Mouse (Mus musculus): ENCODE results near the gene Frzb. TPM values are rescaled to one million over a fixed set of nuclear protein-coding genes. Genes with fewer than 3 reads are reported as not detected.

The Frzb gene
- total RNA-seq, 2 experiments from 2014 or later = 28.3 to 29.8 TPM

DNA sequence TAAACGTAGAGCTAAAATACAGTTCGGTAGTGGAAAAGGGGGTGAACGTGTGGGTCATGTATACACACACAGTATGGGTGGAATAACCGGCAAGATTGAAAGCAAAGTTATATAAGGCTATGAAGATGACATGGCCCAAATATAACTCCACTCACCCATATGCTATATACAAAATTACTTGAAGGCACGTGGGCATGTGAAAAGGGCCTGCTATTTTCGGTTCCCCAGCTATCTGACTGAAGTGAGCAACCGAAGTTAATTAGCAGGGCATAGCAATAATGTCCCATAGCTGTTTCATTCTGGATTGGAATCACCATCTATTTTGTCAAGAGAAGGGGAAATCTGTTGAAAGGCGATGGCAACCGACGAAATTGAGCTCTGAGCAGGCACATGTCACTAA lies 1.9 kb downstream of the Frzb start:
- TF ChIP-seq CTCF (IDR thresholded peaks at IDR 0.05) = no peak
- H3K4me3 ChIP-seq = peak overlapping the region; percentile 52
- intact Hi-C loops (cut with DNase I) = no loop called here
- no peak for DNase-seq (ENCODE audit: extremely low spot score in 1 of 2, low spot score in 2 of 2)
- no peak overlapping the region for H3K27ac ChIP-seq

- H3K27ac ChIP-seq = no peak overlapping the region
- no peak for TF ChIP-seq CTCF (IDR thresholded peaks at IDR 0.05)
- no peak overlapping the region for H3K4me3 ChIP-seq
- no peak for DNase-seq (ENCODE audit: extremely low spot score in 1 of 2, low spot score in 2 of 2)
- intact Hi-C loops (cut with DNase I) = no loop called here
Observed at GRCm38 (mm10) chr2:80444418-80445365, 2.7 kb downstream of the Frzb start.

GRCm38 (mm10) chr2:80443962-80444361 lies 3.5 kb downstream of the Frzb start:
- peak; percentile 33 for TF ChIP-seq CTCF (IDR thresholded peaks at IDR 0.05)
- DNase-seq (ENCODE audit: extremely low spot score in 1 of 2, low spot score in 2 of 2) = no peak
- H3K4me3 ChIP-seq = no peak overlapping the region
- no peak overlapping the region for H3K27ac ChIP-seq
- intact Hi-C loops (cut with DNase I) = no loop called here

DNA sequence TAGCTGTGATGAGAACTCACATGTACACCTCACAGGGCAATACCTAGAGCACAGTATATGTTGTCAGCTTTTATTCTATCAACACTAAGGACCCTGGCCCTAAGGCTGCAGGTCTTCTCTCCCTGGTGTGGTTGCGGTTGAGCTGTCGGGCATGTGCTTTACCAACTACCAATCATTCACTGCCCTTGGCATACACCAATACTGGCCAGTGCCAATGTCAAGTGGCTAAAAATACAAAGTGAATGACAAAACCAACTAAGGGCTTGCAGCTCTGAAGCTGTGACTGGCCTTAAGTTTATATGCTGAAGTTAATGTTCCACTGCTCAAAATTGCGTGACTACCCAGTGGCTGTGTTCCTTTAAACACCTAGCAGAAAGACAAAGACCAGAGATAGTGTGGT lies 6.0 kb downstream of the Frzb start:
- DNase-seq (ENCODE audit: extremely low spot score in 1 of 2, low spot score in 2 of 2) = no peak
- no peak overlapping the region for H3K4me3 ChIP-seq
- no peak for TF ChIP-seq CTCF (IDR thresholded peaks at IDR 0.05)
- H3K27ac ChIP-seq = no peak overlapping the region
- intact Hi-C loops (cut with DNase I) = no loop called here

GRCm38 (mm10) chr2:80438854-80439253 lies 8.6 kb downstream of the Frzb start:
- H3K27ac ChIP-seq = no peak overlapping the region

DNA sequence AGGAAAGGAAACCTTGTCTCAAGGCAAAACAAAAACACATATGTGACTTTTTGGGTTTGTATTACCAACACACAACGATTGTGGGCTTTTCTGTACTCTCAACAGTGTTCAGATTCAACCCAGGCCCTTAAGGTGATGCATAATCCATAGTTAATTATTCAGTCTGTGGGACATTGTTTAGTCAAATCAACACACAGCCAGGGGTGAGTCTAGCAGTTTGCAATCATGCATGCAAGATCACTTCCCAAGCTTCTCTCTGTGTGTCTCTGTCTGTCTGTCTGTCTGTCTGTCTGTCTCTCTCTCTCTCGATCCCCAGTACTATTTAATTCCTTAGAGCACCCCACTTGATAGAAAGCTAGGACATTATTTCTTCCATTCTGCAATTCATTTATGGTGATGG lies 10.0 kb downstream of the Frzb start:
- intact Hi-C loops (cut with DNase I) = no loop called here
- Histone ChIP-seq H3K4me3 (no peak overlapping the region), H3K27ac (no peak overlapping the region)
- no peak for TF ChIP-seq CTCF (IDR thresholded peaks at IDR 0.05)
- no peak for DNase-seq (ENCODE audit: extremely low spot score in 1 of 2, low spot score in 2 of 2)

More at GRCm38 (mm10) chr2:80438854-80439253, 8.6 kb downstream of the Frzb start:
- TF ChIP-seq CTCF (IDR thresholded peaks at IDR 0.05) = no peak
- no peak for DNase-seq (ENCODE audit: extremely low spot score in 1 of 2, low spot score in 2 of 2)
- H3K4me3 ChIP-seq = no peak overlapping the region
- intact Hi-C loops (cut with DNase I) = no loop called here

DNA sequence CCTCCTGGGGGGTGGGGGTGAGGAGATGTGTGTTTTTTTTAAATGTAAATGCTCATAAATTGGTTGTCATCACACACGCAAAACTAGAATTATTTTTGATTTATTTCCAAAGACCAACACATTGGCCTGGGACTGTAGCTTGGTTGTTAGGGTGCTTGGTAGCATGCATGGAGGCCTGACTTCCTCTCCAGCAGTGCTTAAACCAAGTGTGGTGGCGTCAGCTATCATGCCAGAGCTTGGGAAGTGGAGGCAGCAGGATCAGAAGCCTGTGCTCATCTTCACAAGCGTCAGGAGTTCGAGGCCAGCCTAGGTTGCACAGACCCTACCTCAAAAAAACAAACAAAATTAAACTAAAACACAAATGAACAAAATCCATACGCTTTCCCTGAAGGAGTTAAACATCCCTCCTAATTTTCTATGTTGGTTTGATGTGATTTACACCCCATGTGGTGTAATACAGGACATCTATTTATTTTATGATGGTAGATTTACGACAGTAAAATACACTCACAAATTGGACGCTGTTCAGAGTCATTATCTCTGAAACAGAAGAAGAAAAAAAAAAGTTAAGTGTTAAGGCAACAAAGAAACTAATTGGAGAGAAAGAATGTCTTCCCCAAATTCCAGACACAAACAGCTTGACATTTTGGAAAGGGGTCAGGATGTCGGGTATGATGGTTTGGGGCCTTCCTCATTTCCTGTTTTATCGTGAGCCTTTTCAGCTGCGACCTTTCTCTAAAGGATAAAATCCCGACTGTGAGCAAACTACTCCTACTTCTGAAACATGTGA lies 12.4 kb downstream of the Frzb start:
- DNase-seq (ENCODE audit: extremely low spot score in 1 of 2, low spot score in 2 of 2) = no peak
- Histone ChIP-seq H3K4me3 (no peak overlapping the region), H3K27ac (no peak overlapping the region)
- intact Hi-C loops (cut with DNase I) = no loop called here
- no peak for TF ChIP-seq CTCF (IDR thresholded peaks at IDR 0.05)

DNA sequence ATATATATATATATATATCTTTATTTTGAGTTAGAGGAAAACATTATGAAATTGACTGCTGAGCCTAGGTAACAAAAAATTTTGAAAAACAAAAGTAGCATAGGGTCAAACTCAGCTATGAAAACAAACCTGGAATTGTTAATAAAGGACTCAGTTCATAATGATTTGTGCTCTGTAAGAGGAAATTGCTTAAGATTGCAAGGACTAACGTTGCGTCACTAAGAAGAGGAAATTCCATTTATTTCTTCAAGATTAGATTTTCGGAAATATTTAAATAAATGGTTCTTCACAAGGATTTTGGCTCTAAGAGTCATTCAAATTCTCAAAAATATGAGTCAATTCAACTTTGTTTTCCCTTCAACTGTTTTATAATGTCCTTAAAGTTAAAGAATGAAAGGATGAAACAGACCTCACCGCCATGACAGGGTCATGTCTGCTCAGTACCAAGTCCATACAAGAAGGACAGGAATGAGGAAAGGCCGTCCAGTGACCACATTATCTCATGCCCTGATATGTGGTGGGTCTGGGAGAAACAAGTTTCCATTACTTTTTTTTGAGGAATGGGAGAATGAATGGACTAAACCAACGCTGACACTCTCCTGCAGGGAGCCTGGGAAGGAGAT lies 14.1 kb downstream of the Frzb start:
- intact Hi-C loops (cut with DNase I) = no loop called here
- DNase-seq (ENCODE audit: extremely low spot score in 1 of 2, low spot score in 2 of 2) = no peak
- no peak for TF ChIP-seq CTCF (IDR thresholded peaks at IDR 0.05)
- Histone ChIP-seq H3K4me3 (no peak overlapping the region), H3K27ac (no peak overlapping the region)

- Histone ChIP-seq H3K27ac (no peak overlapping the region), H3K4me3 (no peak overlapping the region)
- DNase-seq (ENCODE audit: extremely low spot score in 1 of 2, low spot score in 2 of 2) = no peak
- intact Hi-C loops (cut with DNase I) = no loop called here
- TF ChIP-seq CTCF (IDR thresholded peaks at IDR 0.05) = no peak
Observed at GRCm38 (mm10) chr2:80430357-80431053, 16.9 kb downstream of the Frzb start.

- TF ChIP-seq CTCF (IDR thresholded peaks at IDR 0.05) = no peak
- no peak for DNase-seq (ENCODE audit: extremely low spot score in 1 of 2, low spot score in 2 of 2)
- intact Hi-C loops (cut with DNase I) = no loop called here
Observed at GRCm38 (mm10) chr2:80423116-80423515, 24.3 kb downstream of the Frzb start.

DNA sequence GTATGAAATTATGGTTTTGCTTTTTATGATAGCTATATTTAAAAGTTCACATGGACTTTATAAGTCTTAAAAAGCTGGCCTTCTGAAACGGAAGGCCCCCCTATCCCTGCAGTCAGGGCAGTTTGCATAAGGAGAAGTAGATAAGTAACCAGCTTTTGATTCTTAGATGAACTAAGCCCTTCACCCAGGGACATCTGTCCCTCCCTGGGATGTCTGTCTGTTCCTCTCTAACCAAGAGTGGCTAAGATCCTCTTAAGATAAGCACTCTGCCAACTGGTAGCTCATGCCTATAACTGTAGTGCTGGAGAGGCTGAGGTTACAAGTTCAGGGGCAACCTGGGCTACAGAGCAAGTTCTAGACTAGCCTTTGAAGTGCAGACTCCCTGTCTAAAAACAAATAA lies 25.4 kb downstream of the Frzb start:
- intact Hi-C loops (cut with DNase I) = no loop called here
- no peak overlapping the region for H3K4me3 ChIP-seq
- H3K27ac ChIP-seq = no peak overlapping the region
- no peak for DNase-seq (ENCODE audit: extremely low spot score in 1 of 2, low spot score in 2 of 2)
- no peak for TF ChIP-seq CTCF (IDR thresholded peaks at IDR 0.05)

More at GRCm38 (mm10) chr2:80423116-80423515, 24.3 kb downstream of the Frzb start:
- Histone ChIP-seq H3K27ac (no peak overlapping the region), H3K4me3 (no peak overlapping the region)
